Mouse (Mus musculus) E14TG2a.4 (cell line): ENCODE measurements at regions not wholly inside any gene's neighbourhood (a gene's known extent, or its start where the extent isn't known, plus 50 kb on each side); places are given as distances from the start of the nearest gene placed in this dataset.
A peak's percentile ranks its signal among the peaks of the same experiment; 100 is the strongest.

Experiments
- CTCF ChIP-seq: conservative IDR thresholded peaks from 2 replicates; pipeline ENCODE4 v1.5.1; 2014; ENCODE audit warnings: low read length
- NANOG ChIP-seq: IDR thresholded peaks from 2 replicates; pipeline ENCODE4 v1.6.1; 2014; ENCODE audit warnings: borderline replicate concordance, low read length, mixed read lengths
- POU5F1 ChIP-seq: IDR thresholded peaks from 2 replicates; pipeline ENCODE4 v1.6.1; 2014; ENCODE audit warnings: low read length, borderline replicate concordance

- TF ChIP-seq CTCF (peak; percentile 41), POU5F1 (no peak), NANOG (no peak)
Observed at GRCm38 (mm10) chr12:113878826-113879225, 335.1 kb downstream of the Adam6a start.
